Mouse (Mus musculus) left cerebral cortex, postnatal 36 days (tissue): Measurements from ENCODE around the gene Ppfia1. TPM values are rescaled to one million over a fixed set of nuclear protein-coding genes. Genes with fewer than 3 reads are reported as not detected.

ENCODE experiments used
- DNase-seq, 2 experiments: peaks; one replicate each; pipeline ENCODE4 v3.0.0; 2021 to 2022; ENCODE audit warnings: low spot score in 2 of 2, mixed read lengths in 1 of 2
- intact Hi-C: fragments of 180-260 bp; cut with DNase I; formaldehyde crosslinking; loops from one replicate; pipeline ENCODE4 v1.15.1; 2025
- total RNA-seq, 2 experiments: library from RNA; stranded (reverse); gene quantifications; 2 replicates each; pipeline ENCODE4 v1.2.3; 2021

The Ppfia1 gene
- 10 to 100 TPM; 26.0 to 38.4 TPM for total RNA-seq

GRCm38 (mm10) chr7:144553237-144554122 lies at the start of gene Ppfia1:
Ppfia1 (minus strand) TSS chr7:144553729.
- intact Hi-C loops = loop anchor here (2.0 kb wide), 1 partner anchor 27 kb away; no protein-coding TSS in a partner anchor

GRCm38 (mm10) chr7:144600333-144600900 lies 46.9 kb upstream of the Ppfia1 start:
- no peak for DNase-seq
- intact Hi-C loops = no loop called here

More at GRCm38 (mm10) chr7:144553237-144554122, at the start of gene Ppfia1:
- DNase-seq = peak; percentile 97 to 98

GRCm38 (mm10) chr7:144589508-144589907 lies 36.0 kb upstream of the Ppfia1 start:
- DNase-seq = no peak
- intact Hi-C loops = loop anchor here (5.0 kb wide), 1 partner anchor 308 kb away; the partner anchor contains the start of gene Fgf15

GRCm38 (mm10) chr7:144587291-144587690 lies 33.8 kb upstream of the Ppfia1 start:
- intact Hi-C loops = loop anchor here (5.0 kb wide), 1 partner anchor 310 kb away; the partner anchor contains the start of gene Fgf15
- DNase-seq = peak; percentile 42 to 46

GRCm38 (mm10) chr7:144585648-144586047 lies 32.1 kb upstream of the Ppfia1 start:
- intact Hi-C loops = loop anchor here (1.0 to 5.0 kb wide), 2 partner anchors 191 to 312 kb away; partner anchors contain the start of gene Fgf15
- DNase-seq = peak; percentile 52 to 58

GRCm38 (mm10) chr7:144583619-144584018 lies 30.1 kb upstream of the Ppfia1 start:
- no peak for DNase-seq

GRCm38 (mm10) chr7:144582284-144582980 lies 28.9 kb upstream of the Ppfia1 start, which contains the start of gene Fadd:
Fadd (minus strand) TSS chr7:144582463.
- intact Hi-C loops = no loop called here

More at GRCm38 (mm10) chr7:144583619-144584018, 30.1 kb upstream of the Ppfia1 start:
- intact Hi-C loops = no loop called here

GRCm38 (mm10) chr7:144581559-144582283 lies 28.2 kb upstream of the Ppfia1 start:
- DNase-seq = peak; percentile 50 to 64
- intact Hi-C loops = loop anchor here (2.0 kb wide), 1 partner anchor 29 kb away; the partner anchor contains the start of gene Ppfia1

More at GRCm38 (mm10) chr7:144582284-144582980, 28.9 kb upstream of the Ppfia1 start, which contains the start of gene Fadd:
- peak; percentile 91 to 94 for DNase-seq

GRCm38 (mm10) chr7:144577876-144578275 lies 24.3 kb upstream of the Ppfia1 start:
- intact Hi-C loops = no loop called here
- DNase-seq = no peak

GRCm38 (mm10) chr7:144572234-144572633 lies 18.7 kb upstream of the Ppfia1 start:
- intact Hi-C loops = no loop called here

GRCm38 (mm10) chr7:144571598-144571997 lies 18.1 kb upstream of the Ppfia1 start:
- intact Hi-C loops = no loop called here
- DNase-seq = no peak

More at GRCm38 (mm10) chr7:144572234-144572633, 18.7 kb upstream of the Ppfia1 start:
- DNase-seq = no peak

- intact Hi-C loops = no loop called here
- no peak for DNase-seq
Measured at GRCm38 (mm10) chr7:144569428-144569827, 15.9 kb upstream of the Ppfia1 start.

- intact Hi-C loops = no loop called here
- DNase-seq = no peak
Measured at GRCm38 (mm10) chr7:144568091-144568490, 14.6 kb upstream of the Ppfia1 start.

- intact Hi-C loops = no loop called here
- DNase-seq = no peak
Measured at GRCm38 (mm10) chr7:144566921-144567682, 13.6 kb upstream of the Ppfia1 start.

GRCm38 (mm10) chr7:144563456-144564155 lies 10.1 kb upstream of the Ppfia1 start:
- no peak for DNase-seq
- intact Hi-C loops = no loop called here

- intact Hi-C loops = no loop called here
- DNase-seq = no peak
Measured at GRCm38 (mm10) chr7:144562016-144562415, 8.5 kb upstream of the Ppfia1 start.

GRCm38 (mm10) chr7:144560594-144560993 lies 7.1 kb upstream of the Ppfia1 start:
- intact Hi-C loops = no loop called here
- DNase-seq = no peak

GRCm38 (mm10) chr7:144558552-144558951 lies 5.0 kb upstream of the Ppfia1 start:
- intact Hi-C loops = no loop called here
- no peak for DNase-seq
